Mouse (Mus musculus) 3134 (cell line): ENCODE results near the gene Dvl1.

Experiments
- DNase-seq: peaks from one replicate; pipeline ENCODE4 v3.0.0-alpha.2; 2011; ENCODE audit warnings: low spot score; ENCODE audit not compliant: insufficient read length; ENCODE audit errors: extremely low read depth

Dvl1 gene

GRCm38 (mm10) chr4:155839483-155839910 is 7.7 kb upstream of the Dvl1 start, which contains the start of gene Mxra8:
Gene Mxra8, plus strand, starts transcription at chr4:155839680.
- DNase-seq, result peak; percentile 93

- DNase-seq, result no peak
These were observed 6.9 kb upstream of the Dvl1 start for GRCm38 (mm10) chr4:155840076-155841002.

GRCm38 (mm10) chr4:155841003-155841454 is 6.2 kb upstream of the Dvl1 start:
- DNase-seq, result no peak

GRCm38 (mm10) chr4:155841651-155842270 is 5.4 kb upstream of the Dvl1 start:
- no peak for DNase-seq

GRCm38 (mm10) chr4:155843231-155843630 is 4.0 kb upstream of the Dvl1 start:
- DNase-seq, result no peak

GRCm38 (mm10) chr4:155847591-155848352 is 570 bp downstream of the Dvl1 start:
- peak; percentile 51 for DNase-seq

- no peak for DNase-seq
These were observed 1.4 kb downstream of the Dvl1 start for GRCm38 (mm10) chr4:155848434-155849095.

GRCm38 (mm10) chr4:155849391-155849790 is 2.2 kb downstream of the Dvl1 start:
- DNase-seq, result no peak

- DNase-seq, result no peak
These were observed 2.7 kb downstream of the Dvl1 start for GRCm38 (mm10) chr4:155849792-155850451.

- no peak for DNase-seq
These were observed 4.2 kb downstream of the Dvl1 start for GRCm38 (mm10) chr4:155851368-155851767.

GRCm38 (mm10) chr4:155851951-155852411 is 4.8 kb downstream of the Dvl1 start:
- no peak for DNase-seq

GRCm38 (mm10) chr4:155853421-155853820 is 6.2 kb downstream of the Dvl1 start:
- no peak for DNase-seq

- no peak for DNase-seq
These were observed 7.8 kb downstream of the Dvl1 start for GRCm38 (mm10) chr4:155854991-155855390.

GRCm38 (mm10) chr4:155856071-155856470 is 8.9 kb downstream of the Dvl1 start:
- no peak for DNase-seq

GRCm38 (mm10) chr4:155856881-155857280 is 9.7 kb downstream of the Dvl1 start:
- no peak for DNase-seq

GRCm38 (mm10) chr4:155859318-155859717 is 12.1 kb downstream of the Dvl1 start:
- DNase-seq, result no peak

GRCm38 (mm10) chr4:155861787-155862186 is 14.6 kb downstream of the Dvl1 start:
- DNase-seq, result no peak

- no peak for DNase-seq
These were observed 15.8 kb downstream of the Dvl1 start, which contains the start of gene Tas1r3 for GRCm38 (mm10) chr4:155863001-155863400. Gene Tas1r3, minus strand, starts transcription at chr4:155863362.

GRCm38 (mm10) chr4:155868614-155869298 is 21.6 kb downstream of the Dvl1 start:
- DNase-seq, result peak; percentile 50
